Mouse (Mus musculus): ENCODE measurements around the gene Tmem248. TPM values are rescaled to one million over a fixed set of nuclear protein-coding genes. Genes with fewer than 3 reads are reported as not detected.

Tmem248 gene
- polyA plus RNA-seq, 1 experiment from 2014 or later: 31.8 TPM

DNA sequence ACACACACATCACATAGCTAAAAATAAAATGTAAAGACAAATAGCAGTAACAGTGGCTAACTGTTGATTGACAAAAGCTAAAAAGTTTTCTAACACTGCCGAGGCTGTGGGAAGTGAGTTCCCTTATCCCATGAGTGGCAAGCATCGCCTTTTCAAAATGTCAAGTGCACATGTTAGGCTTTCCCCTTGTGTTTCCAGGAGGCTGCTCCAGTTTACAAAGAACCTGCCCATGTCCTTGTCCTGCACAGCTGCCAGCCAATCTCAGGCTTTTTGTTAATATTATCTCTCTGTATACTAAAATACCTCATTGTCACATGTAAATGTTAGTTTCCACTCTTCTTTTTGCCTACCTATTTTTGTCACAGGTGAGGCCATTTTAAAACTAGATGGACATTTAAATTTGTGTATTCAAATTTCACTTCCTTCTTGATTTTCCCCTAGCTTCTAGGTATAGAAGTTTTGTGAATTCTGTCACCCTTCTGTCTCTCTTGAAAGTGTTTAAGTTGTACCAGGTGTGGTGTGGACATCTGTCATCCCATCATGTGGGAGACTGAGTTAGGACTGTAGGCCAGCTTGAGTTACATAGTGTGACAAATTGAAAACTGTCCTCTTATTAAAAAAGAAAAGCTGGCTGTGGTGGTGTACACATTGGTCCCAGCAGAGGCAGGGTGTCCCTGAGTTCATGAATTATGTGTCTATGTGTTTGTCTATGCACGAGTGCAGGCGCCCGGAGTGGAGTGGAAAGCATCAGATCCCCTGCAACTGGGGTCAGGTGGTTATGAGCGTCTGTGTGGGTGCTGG, 34.9 kb upstream of the Tmem248 start:
- Histone ChIP-seq H3K4me1 (ENCODE audit: control insufficient read depth, insufficient read depth, low read length) (peaks cover 44% of the 10 kb centered on the region), H3K27ac (ENCODE audit: low read length) (peak overlapping the region; percentile 38), H3K4me3 (replicated peaks; ENCODE audit: low read length) (no peak overlapping the region), H3K27me3 (ENCODE audit: control insufficient read depth, insufficient read depth, low read length) (no peaks in the 10 kb centered on the region), H3K4me2 (ENCODE audit: low read depth, low read length) (no peak overlapping the region), H3K9me3 (replicated peaks; ENCODE audit: control insufficient read depth, low read length) (no peaks in the 10 kb centered on the region), H3K9ac (ENCODE audit: low read length) (no peak overlapping the region), H3K36me3 (ENCODE audit: control insufficient read depth, insufficient read depth, low read length) (no peaks in the 10 kb centered on the region)
- 0 out of 2 replicates have a peak, but pooled peaks have one; percentile 38 for ATAC-seq (ENCODE audit: insufficient read depth, low FRiP score)
- 57% methylated on average over 6 of the region's 6 CpGs for WGBS

GRCm38 (mm10) chr5:130182541-130182821, 34.4 kb upstream of the Tmem248 start:
- Histone ChIP-seq H3K9me3 (replicated peaks; ENCODE audit: control insufficient read depth, low read length) (no peaks in the 10 kb centered on the region), H3K4me1 (ENCODE audit: control insufficient read depth, insufficient read depth, low read length) (peaks cover 44% of the 10 kb centered on the region), H3K4me3 (replicated peaks; ENCODE audit: low read length) (no peak overlapping the region), H3K9ac (ENCODE audit: low read length) (no peak overlapping the region), H3K36me3 (ENCODE audit: control insufficient read depth, insufficient read depth, low read length) (no peaks in the 10 kb centered on the region; the same call in 1 of the 2 replicates), H3K4me2 (ENCODE audit: low read depth, low read length) (no peak overlapping the region), H3K27ac (ENCODE audit: low read length) (peak overlapping the region; percentile 38), H3K27me3 (ENCODE audit: control insufficient read depth, insufficient read depth, low read length) (no peaks in the 10 kb centered on the region)
- 40% methylated on average over 3 of the region's 3 CpGs for WGBS
- ATAC-seq (ENCODE audit: insufficient read depth, low FRiP score): no peak; the same call in 1 of the 2 replicates

DNA sequence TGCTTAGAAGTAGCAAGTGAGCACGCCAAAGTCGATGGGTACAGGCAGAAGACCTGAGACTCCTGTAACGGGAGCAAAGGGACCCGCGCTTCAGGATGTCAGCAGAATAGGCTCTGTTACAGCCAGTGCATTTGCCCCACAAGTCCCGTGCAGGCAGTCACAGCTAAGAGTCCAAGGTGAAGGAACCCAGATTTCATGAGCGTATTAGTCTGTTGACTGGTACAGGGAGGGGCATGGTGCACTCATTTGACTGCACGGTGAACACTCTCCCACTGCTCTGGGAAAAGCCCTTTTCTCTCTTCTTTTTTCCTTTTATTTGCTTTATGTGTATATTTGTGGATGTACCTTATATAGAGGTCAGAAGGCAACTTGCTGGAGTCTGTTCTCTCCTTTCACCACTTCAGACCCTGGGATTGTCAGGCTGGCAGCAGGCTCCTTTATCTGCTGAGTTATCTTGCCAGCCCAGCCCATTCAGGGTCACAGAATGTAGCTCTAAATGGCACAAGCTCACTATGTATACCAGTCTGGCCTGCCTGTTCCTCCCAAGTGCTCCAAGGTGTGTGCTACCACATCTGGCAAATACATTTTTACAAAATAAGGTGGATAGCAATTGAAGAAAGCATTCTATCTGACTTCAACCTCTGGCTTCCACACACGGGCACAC, 32.6 kb upstream of the Tmem248 start:
- Histone ChIP-seq H3K9ac (ENCODE audit: low read length) (no peak overlapping the region), H3K9me3 (replicated peaks; ENCODE audit: control insufficient read depth, low read length) (no peaks in the 10 kb centered on the region), H3K4me1 (ENCODE audit: control insufficient read depth, insufficient read depth, low read length) (peaks cover 39% of the 10 kb centered on the region), H3K4me3 (replicated peaks; ENCODE audit: low read length) (no peak overlapping the region), H3K27ac (ENCODE audit: low read length) (peak overlapping the region; percentile 34; the same call in 1 of the 2 replicates), H3K27me3 (ENCODE audit: control insufficient read depth, insufficient read depth, low read length) (no peaks in the 10 kb centered on the region), H3K4me2 (ENCODE audit: low read depth, low read length) (no peak overlapping the region), H3K36me3 (ENCODE audit: control insufficient read depth, insufficient read depth, low read length) (no peaks in the 10 kb centered on the region; the same call in 1 of the 2 replicates)
- ATAC-seq (ENCODE audit: insufficient read depth, low FRiP score): peak; percentile 63; the same call in 1 of the 2 replicates
- 80% methylated on average over 9 of the region's 9 CpGs for WGBS

DNA sequence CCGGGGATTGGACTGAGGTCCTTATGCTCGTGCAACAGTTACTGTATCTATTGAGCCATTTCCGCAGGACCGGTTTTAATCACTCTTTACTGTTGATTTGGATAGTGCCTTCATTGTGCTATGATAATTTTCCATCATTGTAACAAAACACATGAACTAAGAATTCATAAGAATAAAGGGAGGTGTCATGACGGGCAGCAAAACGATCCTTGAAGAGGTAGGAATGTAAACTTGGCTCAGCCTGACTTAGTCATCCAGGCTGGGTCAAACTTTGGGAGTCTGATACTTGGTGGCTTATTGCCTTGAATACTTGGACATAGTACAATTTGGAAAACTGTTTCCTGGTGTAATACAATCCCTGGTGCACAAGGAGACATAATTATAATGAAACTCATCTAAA, 31.6 kb upstream of the Tmem248 start:
- no peak for ATAC-seq (ENCODE audit: insufficient read depth, low FRiP score)
- Histone ChIP-seq H3K27me3 (ENCODE audit: control insufficient read depth, insufficient read depth, low read length) (no peaks in the 10 kb centered on the region), H3K27ac (ENCODE audit: low read length) (peak overlapping the region; percentile 2; the same call in 1 of the 2 replicates), H3K4me1 (ENCODE audit: control insufficient read depth, insufficient read depth, low read length) (peaks cover 32% of the 10 kb centered on the region), H3K4me2 (ENCODE audit: low read depth, low read length) (no peak overlapping the region), H3K9ac (ENCODE audit: low read length) (no peak overlapping the region), H3K9me3 (replicated peaks; ENCODE audit: control insufficient read depth, low read length) (no peaks in the 10 kb centered on the region), H3K36me3 (ENCODE audit: control insufficient read depth, insufficient read depth, low read length) (no peaks in the 10 kb centered on the region; the same call in 1 of the 2 replicates), H3K4me3 (replicated peaks; ENCODE audit: low read length) (no peak overlapping the region)
- WGBS: 64% methylated on average over 6 of the region's 6 CpGs

DNA sequence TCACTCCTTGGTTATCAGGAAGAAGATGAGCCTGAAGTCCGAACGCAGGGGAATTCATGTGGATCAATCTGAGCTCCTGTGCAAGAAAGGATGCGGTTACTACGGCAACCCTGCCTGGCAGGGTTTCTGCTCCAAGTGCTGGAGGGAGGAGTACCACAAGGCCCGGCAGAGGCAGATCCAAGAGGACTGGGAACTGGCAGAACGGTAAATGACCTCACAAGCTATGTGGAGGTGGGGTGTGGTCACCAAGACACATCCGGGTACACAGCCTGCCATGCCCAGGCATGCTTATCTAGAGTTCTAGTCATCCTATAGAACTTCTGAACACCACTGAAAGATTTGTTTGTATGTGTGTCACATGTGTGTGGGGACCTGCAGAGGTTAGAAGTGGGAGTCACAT, 29.5 kb upstream of the Tmem248 start:
- H3K4me3 ChIP-seq (replicated peaks; ENCODE audit: low read length): no peak overlapping the region
- H3K9me3 ChIP-seq (replicated peaks; ENCODE audit: control insufficient read depth, low read length): no peaks in the 10 kb centered on the region
- H3K4me2 ChIP-seq (ENCODE audit: low read depth, low read length): no peak overlapping the region
- ATAC-seq (ENCODE audit: insufficient read depth, low FRiP score): peak; percentile 69; the same call in 1 of the 2 replicates
- peaks cover 28% of the 10 kb centered on the region for H3K4me1 ChIP-seq (ENCODE audit: control insufficient read depth, insufficient read depth, low read length)
- peaks cover 4% of the 10 kb centered on the region; the same call in 1 of the 2 replicates for H3K36me3 ChIP-seq (ENCODE audit: control insufficient read depth, insufficient read depth, low read length)
- H3K27me3 ChIP-seq (ENCODE audit: control insufficient read depth, insufficient read depth, low read length): no peaks in the 10 kb centered on the region
- H3K9ac ChIP-seq (ENCODE audit: low read length): no peak overlapping the region
- 61% methylated on average over 7 of the region's 7 CpGs for WGBS
- H3K27ac ChIP-seq (ENCODE audit: low read length): peak overlapping the region; percentile 67

- Histone ChIP-seq H3K27me3 (ENCODE audit: control insufficient read depth, insufficient read depth, low read length) (no peaks in the 10 kb centered on the region), H3K27ac (ENCODE audit: low read length) (no peak overlapping the region), H3K9me3 (replicated peaks; ENCODE audit: control insufficient read depth, low read length) (no peaks in the 10 kb centered on the region), H3K4me3 (replicated peaks; ENCODE audit: low read length) (no peak overlapping the region), H3K9ac (ENCODE audit: low read length) (no peak overlapping the region), H3K4me2 (ENCODE audit: low read depth, low read length) (no peak overlapping the region), H3K36me3 (ENCODE audit: control insufficient read depth, insufficient read depth, low read length) (peaks cover 4% of the 10 kb centered on the region; the same call in 1 of the 2 replicates), H3K4me1 (ENCODE audit: control insufficient read depth, insufficient read depth, low read length) (peaks cover 5% of the 10 kb centered on the region; the same call in 1 of the 2 replicates)
- no peak for ATAC-seq (ENCODE audit: insufficient read depth, low FRiP score)
- 94% methylated on average over 6 of the region's 6 CpGs for WGBS
Measured at GRCm38 (mm10) chr5:130190909-130191308, 26.0 kb upstream of the Tmem248 start.

- peak overlapping the region; percentile 73 for H3K27ac ChIP-seq (ENCODE audit: low read length)
- no peak overlapping the region for H3K4me2 ChIP-seq (ENCODE audit: low read depth, low read length)
- H3K4me3 ChIP-seq (replicated peaks; ENCODE audit: low read length): no peak overlapping the region
- no peak for ATAC-seq (ENCODE audit: insufficient read depth, low FRiP score)
- H3K36me3 ChIP-seq (ENCODE audit: control insufficient read depth, insufficient read depth, low read length): peaks cover 4% of the 10 kb centered on the region; the same call in 1 of the 2 replicates
- H3K9ac ChIP-seq (ENCODE audit: low read length): no peak overlapping the region
- H3K4me1 ChIP-seq (ENCODE audit: control insufficient read depth, insufficient read depth, low read length): peaks cover 5% of the 10 kb centered on the region; the same call in 1 of the 2 replicates
- H3K9me3 ChIP-seq (replicated peaks; ENCODE audit: control insufficient read depth, low read length): no peaks in the 10 kb centered on the region
- H3K27me3 ChIP-seq (ENCODE audit: control insufficient read depth, insufficient read depth, low read length): no peaks in the 10 kb centered on the region
- 66% methylated on average over 6 of the region's 6 CpGs for WGBS
Measured at GRCm38 (mm10) chr5:130191865-130192264, 25.0 kb upstream of the Tmem248 start.

- H3K9me3 ChIP-seq (replicated peaks; ENCODE audit: control insufficient read depth, low read length): no peaks in the 10 kb centered on the region
- ATAC-seq (ENCODE audit: insufficient read depth, low FRiP score): peak; percentile 83
- peaks cover 4% of the 10 kb centered on the region; the same call in 1 of the 2 replicates for H3K36me3 ChIP-seq (ENCODE audit: control insufficient read depth, insufficient read depth, low read length)
- peaks cover 5% of the 10 kb centered on the region; the same call in 1 of the 2 replicates for H3K4me1 ChIP-seq (ENCODE audit: control insufficient read depth, insufficient read depth, low read length)
- no peak overlapping the region for H3K4me2 ChIP-seq (ENCODE audit: low read depth, low read length)
- WGBS: 48% methylated on average over 2 of the region's 2 CpGs
- no peak overlapping the region for H3K4me3 ChIP-seq (replicated peaks; ENCODE audit: low read length)
- H3K9ac ChIP-seq (ENCODE audit: low read length): no peak overlapping the region
- H3K27ac ChIP-seq (ENCODE audit: low read length): peak overlapping the region; percentile 73
- H3K27me3 ChIP-seq (ENCODE audit: control insufficient read depth, insufficient read depth, low read length): no peaks in the 10 kb centered on the region
Measured at GRCm38 (mm10) chr5:130192356-130192944, 24.4 kb upstream of the Tmem248 start.

- ATAC-seq (ENCODE audit: insufficient read depth, low FRiP score): no peak
- Histone ChIP-seq H3K4me3 (replicated peaks; ENCODE audit: low read length) (no peak overlapping the region), H3K27ac (ENCODE audit: low read length) (peak overlapping the region; percentile 20; the same call in 1 of the 2 replicates), H3K9ac (ENCODE audit: low read length) (no peak overlapping the region), H3K9me3 (replicated peaks; ENCODE audit: control insufficient read depth, low read length) (no peaks in the 10 kb centered on the region), H3K4me1 (ENCODE audit: control insufficient read depth, insufficient read depth, low read length) (peaks cover 5% of the 10 kb centered on the region; the same call in 1 of the 2 replicates), H3K27me3 (ENCODE audit: control insufficient read depth, insufficient read depth, low read length) (no peaks in the 10 kb centered on the region), H3K4me2 (ENCODE audit: low read depth, low read length) (no peak overlapping the region), H3K36me3 (ENCODE audit: control insufficient read depth, insufficient read depth, low read length) (peaks cover 11% of the 10 kb centered on the region; the same call in 1 of the 2 replicates)
- WGBS: 65% methylated on average over 3 of the region's 3 CpGs
Measured at GRCm38 (mm10) chr5:130193760-130194159, 23.1 kb upstream of the Tmem248 start.

Data from stomach, embryonic 16.5 days (tissue).